Mouse (Mus musculus) C2C12 (cell line): ENCODE results near the gene Rassf3. TPM values are rescaled to one million over a fixed set of nuclear protein-coding genes. Genes with fewer than 3 reads are reported as not detected.
A peak's percentile ranks its signal among the peaks of the same experiment; 100 is the strongest.

Experiments
- H3K27me3 ChIP-seq: one replicate; pipeline ENCODE4 v1.6.1; 2011; ENCODE audit not compliant: control insufficient read depth, insufficient read depth, insufficient read length
- H3K36me3 ChIP-seq: one replicate; pipeline ENCODE4 v1.6.1; 2011; ENCODE audit not compliant: control insufficient read depth, insufficient read depth
- H3K4me3 ChIP-seq: one replicate; pipeline ENCODE4 v1.5.1; 2011; ENCODE audit warnings: mild to moderate bottlenecking, control low read depth; ENCODE audit not compliant: poor library complexity, insufficient read depth, severe bottlenecking
- H3K79me2 ChIP-seq: one replicate; pipeline ENCODE4 v1.6.1; 2011; ENCODE audit not compliant: control insufficient read depth, insufficient read depth
- H3K79me3 ChIP-seq: one replicate; pipeline ENCODE4 v1.6.1; 2011; ENCODE audit warnings: low read depth, control low read depth
- H3ac ChIP-seq: one replicate; pipeline ENCODE3; 2011; ENCODE audit warnings: low read depth; ENCODE audit not compliant: control insufficient read depth, insufficient read length
- CEBPB ChIP-seq: IDR thresholded peaks from one replicate; pipeline ENCODE4 v1.6.1; 2011; ENCODE audit warnings: low read depth, mild to moderate bottlenecking, control low read depth, moderate library complexity
- CTCF ChIP-seq: IDR thresholded peaks from one replicate; pipeline ENCODE4 v1.5.1; 2011; ENCODE audit not compliant: control insufficient read depth, insufficient read depth, insufficient read length
- FOSL1 ChIP-seq: IDR thresholded peaks from one replicate; pipeline ENCODE4 v1.8.0; 2011; ENCODE audit warnings: mild to moderate bottlenecking, low read length; ENCODE audit not compliant: poor library complexity, insufficient read depth, severe bottlenecking
- MAX ChIP-seq: IDR thresholded peaks from one replicate; pipeline ENCODE4 v1.6.1; 2011; ENCODE audit warnings: mild to moderate bottlenecking, control low read depth
- MYOD1 ChIP-seq: IDR thresholded peaks from one replicate; pipeline ENCODE4 v1.6.1; 2011; ENCODE audit warnings: low read depth; ENCODE audit not compliant: control insufficient read depth, insufficient read length
- MYOG ChIP-seq: IDR thresholded peaks from one replicate; pipeline ENCODE4 v1.6.1; 2011; ENCODE audit not compliant: control insufficient read depth, insufficient read length; ENCODE audit errors: extremely low read depth
- USF1 ChIP-seq: IDR thresholded peaks from one replicate; pipeline ENCODE4 v1.6.1; 2011; ENCODE audit warnings: low read depth, mild to moderate bottlenecking, control low read depth, moderate library complexity
- long read RNA-seq, 2 experiments: library from polyadenylated mRNA; unstranded; transcript quantifications; one replicate each; pipeline ENCODE4 v2.0.0; 2019 to 2020
- polyA plus RNA-seq: library from polyadenylated mRNA; unstranded; fragments of >200 nt; fragmentation: generic; extraction: Trizol; gene quantifications from one replicate; pipeline ENCODE4 v1.2.1, GENCODE M21; 2012; ENCODE audit warnings: missing spikeins

The Rassf3 gene
- 8.9 TPM for polyA plus RNA-seq
- long read RNA-seq, experiment 1, partial matches to known transcripts = 0 of 4 reads
- long read RNA-seq, experiment 1, other reads (novel, unspliced or antisense) = 4 of 4 reads
- long read RNA-seq, experiment 2, partial matches to known transcripts = 0 of 3 reads
- long read RNA-seq, experiment 2, other reads (novel, unspliced or antisense) = 3 of 3 reads

DNA sequence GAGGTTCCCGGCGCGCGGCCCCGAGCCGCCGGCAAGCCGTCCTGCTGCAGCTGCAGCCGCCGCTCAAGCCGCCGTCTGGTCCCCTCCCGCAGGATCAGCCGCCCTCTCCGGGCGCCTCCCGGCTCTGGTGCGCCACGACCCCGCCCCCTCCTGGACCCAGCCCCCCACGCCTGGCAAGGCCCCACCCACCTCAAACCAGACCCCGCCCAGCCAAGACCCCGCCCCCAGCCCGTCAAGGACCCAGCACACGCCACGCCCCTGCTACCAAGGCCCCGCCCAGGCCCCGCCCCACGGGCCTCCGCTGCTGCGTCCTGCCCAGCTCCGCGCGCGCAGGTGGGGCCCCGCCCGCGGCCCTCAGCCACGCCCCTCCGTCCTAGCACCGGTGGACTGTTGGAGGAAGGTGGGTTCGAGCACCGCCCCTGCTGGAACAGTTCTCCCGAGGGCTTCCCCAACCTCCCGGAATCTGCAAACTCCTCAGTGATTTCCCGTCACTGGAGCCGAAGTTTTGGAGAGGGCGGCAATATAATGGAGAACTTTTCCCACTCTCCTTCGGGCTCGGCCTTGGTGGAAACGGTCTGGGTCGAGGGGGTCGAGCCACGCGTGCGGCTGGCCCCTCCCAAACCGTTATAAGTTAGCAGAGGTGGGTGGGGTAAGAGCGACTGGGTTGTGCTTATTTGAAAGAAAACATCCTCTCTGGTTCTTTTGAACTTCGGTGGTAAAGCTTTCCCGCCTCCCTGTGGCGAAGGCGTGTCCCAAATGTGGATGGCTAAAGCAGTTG, at the start of gene Rassf3:
Gene Rassf3, minus strand, starts transcription at position 158 of the 778 bp plus-strand sequence.
- H3K27me3 ChIP-seq = no peaks in the 10 kb centered on the region
- no peaks in the 10 kb centered on the region for H3K36me3 ChIP-seq
- H3K79me3 ChIP-seq = peaks cover 7% of the 10 kb centered on the region
- TF ChIP-seq MAX (no peak), FOSL1 (no peak), USF1 (no peak), CEBPB (no peak), MYOD1 (no peak), CTCF (no peak), MYOG (no peak)
- H3ac ChIP-seq = peak within 1 kb of the TSS; percentile 96
- peak within 1 kb of the TSS; percentile 52 for H3K4me3 ChIP-seq
- H3K79me2 ChIP-seq = peaks cover 21% of the 10 kb centered on the region

DNA sequence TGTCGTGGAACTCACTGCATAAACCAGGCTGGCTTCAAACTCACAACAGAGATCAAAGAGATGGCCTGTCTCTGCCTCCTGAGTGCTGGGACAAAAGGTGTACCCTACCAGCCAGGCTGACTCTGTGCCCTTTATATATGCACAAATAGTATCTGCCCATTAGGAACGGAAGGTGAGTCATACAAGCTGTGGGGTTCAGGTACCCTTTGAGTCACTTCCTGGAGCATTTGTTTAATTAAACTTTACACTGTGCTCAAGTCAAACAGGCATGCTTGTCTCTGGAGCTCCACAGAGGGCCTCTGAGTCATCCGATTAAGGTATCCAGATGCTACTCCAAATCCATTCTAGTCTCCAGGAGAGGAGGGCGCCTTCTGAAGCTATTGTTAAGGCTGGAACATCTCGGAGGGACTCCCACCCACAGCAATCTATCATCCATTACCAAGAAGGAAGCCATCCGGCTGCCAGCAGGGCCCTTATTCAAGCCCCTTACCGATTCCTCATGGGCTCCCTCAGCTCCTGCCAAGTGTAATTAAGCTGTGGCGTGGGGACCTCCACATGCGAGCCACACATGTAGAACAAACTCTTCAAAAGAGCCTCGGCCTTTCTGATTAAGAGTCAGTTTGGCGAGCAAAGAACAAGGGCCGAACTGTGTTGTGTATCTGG, 44.9 kb upstream of the Rassf3 start:
- Histone ChIP-seq H3K36me3 (no peaks in the 10 kb centered on the region), H3K79me3 (no peaks in the 10 kb centered on the region), H3K79me2 (no peaks in the 10 kb centered on the region), H3ac (no peak overlapping the region), H3K27me3 (no peaks in the 10 kb centered on the region), H3K4me3 (no peak overlapping the region)
- TF ChIP-seq MYOG (no peak), MYOD1 (no peak), MAX (no peak), CTCF (no peak), FOSL1 (no peak), CEBPB (no peak), USF1 (no peak)

DNA sequence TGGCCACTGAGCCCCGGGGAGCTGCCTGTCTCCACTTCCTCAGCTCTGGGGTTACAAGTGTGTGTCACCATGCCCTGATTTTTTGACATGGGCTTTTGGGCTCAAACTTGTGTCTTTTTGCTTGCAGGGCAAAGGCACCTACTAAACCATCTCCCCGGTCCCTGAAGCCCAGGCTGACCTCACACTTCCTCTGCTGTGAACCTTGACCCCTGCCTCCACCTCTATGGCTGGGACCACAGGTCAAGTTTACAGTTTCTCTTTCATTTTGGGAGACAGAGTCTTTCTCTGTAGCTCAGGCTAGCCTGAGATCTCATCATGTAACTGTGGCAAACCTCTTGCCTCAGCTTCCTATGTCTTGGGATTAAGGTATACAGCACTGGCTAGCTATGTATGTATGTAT, 43.6 kb upstream of the Rassf3 start:
- Histone ChIP-seq H3K79me3 (no peaks in the 10 kb centered on the region), H3ac (no peak overlapping the region), H3K36me3 (no peaks in the 10 kb centered on the region), H3K4me3 (no peak overlapping the region), H3K27me3 (no peaks in the 10 kb centered on the region), H3K79me2 (no peaks in the 10 kb centered on the region)
- TF ChIP-seq CTCF = no peak
- TF ChIP-seq MYOD1 = no peak
- no peak for TF ChIP-seq USF1
- TF ChIP-seq MYOG = no peak
- TF ChIP-seq CEBPB = no peak
- TF ChIP-seq FOSL1 = no peak
- no peak for TF ChIP-seq MAX

DNA sequence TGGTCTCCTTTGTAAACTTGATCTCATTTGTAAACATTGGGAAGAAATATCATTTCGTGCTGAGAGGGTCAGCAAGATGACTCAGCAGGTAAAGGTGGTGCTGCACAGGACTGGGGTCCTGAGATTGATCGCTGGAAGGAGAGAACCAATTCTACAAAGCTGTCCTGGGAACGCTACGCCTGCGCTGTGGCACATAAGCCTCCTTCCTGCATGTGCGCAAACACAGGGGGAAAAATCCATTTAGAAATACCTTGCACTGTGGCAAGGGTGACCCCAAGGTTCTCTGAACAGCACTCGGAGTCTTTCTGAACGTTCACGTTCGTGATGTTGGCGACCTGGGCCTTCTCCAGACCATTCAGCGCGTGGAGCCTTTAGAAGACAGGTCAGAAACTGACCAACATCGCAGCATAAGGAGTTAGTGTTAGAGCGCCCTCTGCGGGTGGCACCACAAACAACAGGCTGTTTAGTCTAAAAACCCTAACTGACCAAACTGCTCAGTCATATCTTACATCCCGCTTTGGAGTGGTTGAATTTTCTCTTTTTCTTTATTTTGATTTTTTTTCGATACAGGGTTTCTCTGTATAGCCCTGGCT, 40.0 kb upstream of the Rassf3 start:
- Histone ChIP-seq H3K4me3 (no peak overlapping the region), H3K36me3 (no peaks in the 10 kb centered on the region)

DNA sequence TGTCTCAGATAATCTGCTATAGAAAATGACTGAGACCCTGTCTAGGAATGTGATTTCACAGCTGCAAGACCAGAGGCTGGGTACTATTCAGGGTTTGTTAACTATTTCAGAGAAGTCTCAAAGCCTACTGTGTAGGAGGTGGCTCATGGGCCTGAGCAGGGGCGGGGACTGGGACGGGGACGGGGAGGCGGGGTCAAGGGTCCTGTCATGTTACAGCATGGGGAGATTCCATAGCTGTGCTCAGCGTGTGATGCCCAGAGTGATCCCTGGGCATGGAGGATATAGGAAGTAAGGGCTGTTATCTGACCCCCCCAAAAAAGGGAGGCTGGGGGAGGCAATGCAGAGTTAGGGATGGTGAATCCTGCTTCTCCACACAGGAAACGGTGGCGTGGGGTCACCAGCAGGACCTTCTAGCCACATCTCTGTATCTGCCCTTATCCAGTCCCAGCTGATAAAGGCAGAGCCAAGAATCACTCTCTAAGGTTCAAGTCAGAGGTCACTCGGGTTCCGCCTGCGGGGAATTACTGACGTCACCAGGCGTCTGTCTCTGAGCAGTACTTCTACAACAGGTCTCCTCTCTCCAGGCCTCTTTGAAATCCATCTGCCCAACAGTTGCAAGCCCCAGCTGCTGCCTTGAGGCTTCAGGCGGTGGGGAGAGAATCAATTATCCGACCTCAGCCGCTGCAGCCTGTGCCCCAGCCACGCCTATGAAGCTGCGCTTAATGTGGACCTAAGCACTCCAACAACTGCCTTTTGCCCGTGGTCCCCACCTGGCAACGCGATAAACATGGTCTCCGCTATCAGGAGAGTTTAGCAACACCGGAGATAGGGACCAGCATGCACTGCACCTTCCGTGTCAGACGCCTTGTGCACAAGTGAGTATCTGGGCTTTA, 33.9 kb upstream of the Rassf3 start:
- no peak for TF ChIP-seq MYOG
- TF ChIP-seq FOSL1 = no peak
- TF ChIP-seq MYOD1 = no peak
- TF ChIP-seq CTCF = no peak
- TF ChIP-seq USF1 = no peak
- no peak for TF ChIP-seq MAX
- Histone ChIP-seq H3K79me3 (no peaks in the 10 kb centered on the region), H3K4me3 (no peak overlapping the region), H3K27me3 (no peaks in the 10 kb centered on the region), H3K79me2 (no peaks in the 10 kb centered on the region), H3K36me3 (no peaks in the 10 kb centered on the region), H3ac (no peak overlapping the region)

More for the DNA sequence above, 40.0 kb upstream of the Rassf3 start:
- H3K79me3 ChIP-seq = no peaks in the 10 kb centered on the region
- H3ac ChIP-seq = no peak overlapping the region
- no peaks in the 10 kb centered on the region for H3K27me3 ChIP-seq
- H3K79me2 ChIP-seq = no peaks in the 10 kb centered on the region
- TF ChIP-seq CTCF (peak; percentile 64), FOSL1 (no peak)
